Mouse (Mus musculus): ENCODE measurements at regions not wholly inside any gene's neighbourhood (a gene's known extent, or its start where the extent isn't known, plus 50 kb on each side); places are given as distances from the start of the nearest gene placed in this dataset.
A peak's percentile ranks its signal among the peaks of the same experiment; 100 is the strongest.

DNA sequence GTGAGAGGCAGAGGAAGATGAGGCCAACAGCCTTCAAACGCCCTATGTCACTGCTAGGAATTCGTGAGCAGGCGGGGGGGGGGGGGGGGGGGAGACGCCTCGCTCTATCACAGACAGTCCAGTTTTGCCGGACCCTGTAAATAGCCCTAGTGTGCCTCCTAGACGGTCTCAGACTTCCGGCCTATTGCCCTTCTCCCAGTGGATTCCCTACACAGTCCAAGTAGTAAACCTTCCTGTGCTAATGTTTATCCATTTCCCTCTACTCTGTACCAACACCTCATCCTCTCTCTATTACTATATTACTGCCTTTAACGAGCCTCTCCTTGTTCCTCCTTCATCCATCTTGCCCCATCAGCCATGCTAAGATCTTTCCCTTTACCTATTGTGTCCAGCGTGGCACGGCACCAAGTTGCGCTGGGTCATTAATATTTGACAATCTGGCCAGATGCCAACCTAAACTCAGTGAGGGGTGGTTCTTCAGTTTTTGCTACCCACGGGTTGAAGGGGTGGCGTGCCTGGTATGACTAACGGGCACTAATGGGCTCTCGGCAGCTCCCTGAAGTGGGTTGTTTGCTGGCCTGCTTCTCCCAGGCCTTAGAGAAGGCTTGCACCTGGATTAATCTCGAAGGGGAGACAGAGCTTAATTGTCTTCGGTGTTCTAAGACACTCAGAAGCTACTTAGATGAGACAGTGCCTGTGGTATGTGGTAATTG, 220.0 kb upstream of the Tmem45b start:
- 51% methylated on average over 17 of the region's 18 CpGs for WGBS
- Histone ChIP-seq H3K36me3 (no peaks in the 10 kb centered on the region), H3K27ac (peak overlapping the region; percentile 44; the same call in 1 of the 2 replicates), H3K4me1 (peaks cover 55% of the 10 kb centered on the region), H3K27me3 (ENCODE audit: low read depth, poor library complexity, severe bottlenecking) (peaks cover 30% of the 10 kb centered on the region), H3K9me3 (replicated peaks) (no peaks in the 10 kb centered on the region), H3K4me3 (no peak overlapping the region)
- no peak for DNase-seq (ENCODE audit: low spot score)

DNA sequence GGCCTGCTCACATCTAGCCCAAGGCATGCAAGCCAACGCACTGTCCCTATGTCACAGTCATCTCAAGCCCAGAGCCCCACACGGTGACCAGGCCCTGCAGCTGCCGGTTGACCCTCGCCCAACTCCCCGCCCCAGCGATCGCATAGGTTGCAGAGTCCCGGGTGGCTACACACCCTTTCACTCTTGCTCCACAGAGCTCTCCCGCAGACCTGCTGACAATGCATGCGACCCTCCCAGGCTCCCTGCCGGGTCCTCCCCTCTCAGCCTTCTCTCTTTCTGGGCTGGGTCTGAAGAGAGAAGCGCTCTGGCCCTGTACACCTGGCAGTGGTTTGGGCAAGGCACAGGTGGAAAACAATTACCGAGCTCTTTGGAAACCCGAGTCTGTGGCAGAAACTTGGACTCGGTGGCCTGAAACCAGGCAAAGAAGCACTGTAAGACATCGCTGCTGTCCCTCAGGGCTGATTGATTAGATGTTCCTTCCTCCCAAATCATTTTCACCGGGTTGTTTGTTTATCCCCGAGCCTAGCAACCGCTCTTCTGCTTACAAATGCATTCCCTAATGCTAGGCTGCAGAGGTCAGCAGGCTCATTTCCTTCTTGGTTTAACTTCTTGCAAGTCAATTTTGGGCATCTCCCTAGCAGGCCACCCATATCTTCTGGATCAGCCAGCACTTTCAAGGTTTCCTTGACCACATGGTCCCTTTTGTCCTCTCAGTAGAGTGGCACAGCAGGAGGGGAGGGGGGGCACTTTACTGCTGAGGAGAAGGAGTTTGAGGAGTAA, 219.2 kb upstream of the Tmem45b start:
- Histone ChIP-seq H3K4me1 (peaks cover 47% of the 10 kb centered on the region), H3K27me3 (ENCODE audit: low read depth, poor library complexity, severe bottlenecking) (peaks cover 27% of the 10 kb centered on the region), H3K36me3 (no peaks in the 10 kb centered on the region), H3K27ac (peak overlapping the region; percentile 44), H3K9me3 (replicated peaks) (no peaks in the 10 kb centered on the region), H3K4me3 (peak overlapping the region; percentile 11; the same call in 1 of the 2 replicates)
- peak; percentile 53 for DNase-seq (ENCODE audit: low spot score)
- WGBS = 5% methylated on average over 19 of the region's 19 CpGs

DNA sequence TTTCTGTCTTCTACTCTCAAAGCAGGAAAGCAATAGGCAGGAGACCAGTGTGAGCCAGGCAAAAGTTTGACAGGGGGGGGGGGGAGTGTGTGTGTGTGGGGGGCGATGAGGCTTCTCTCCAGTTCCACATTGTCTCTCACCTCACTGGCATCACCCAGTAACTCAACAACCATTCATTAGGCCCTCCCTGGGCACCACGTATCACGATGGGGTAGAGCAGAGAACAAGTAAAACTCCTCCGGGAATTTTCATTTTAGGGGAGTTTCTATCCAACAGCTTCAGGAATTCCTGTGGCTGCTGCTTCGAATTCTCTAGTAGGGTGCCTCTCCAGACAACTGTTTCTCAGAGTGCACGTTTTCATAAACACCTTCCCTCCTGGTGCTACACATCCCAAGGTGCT, 218.6 kb upstream of the Tmem45b start:
- peaks cover 27% of the 10 kb centered on the region for H3K27me3 ChIP-seq (ENCODE audit: low read depth, poor library complexity, severe bottlenecking)
- H3K4me3 ChIP-seq = no peak overlapping the region; the same call in 1 of the 2 replicates
- 58% methylated on average over 6 of the region's 6 CpGs for WGBS

DNA sequence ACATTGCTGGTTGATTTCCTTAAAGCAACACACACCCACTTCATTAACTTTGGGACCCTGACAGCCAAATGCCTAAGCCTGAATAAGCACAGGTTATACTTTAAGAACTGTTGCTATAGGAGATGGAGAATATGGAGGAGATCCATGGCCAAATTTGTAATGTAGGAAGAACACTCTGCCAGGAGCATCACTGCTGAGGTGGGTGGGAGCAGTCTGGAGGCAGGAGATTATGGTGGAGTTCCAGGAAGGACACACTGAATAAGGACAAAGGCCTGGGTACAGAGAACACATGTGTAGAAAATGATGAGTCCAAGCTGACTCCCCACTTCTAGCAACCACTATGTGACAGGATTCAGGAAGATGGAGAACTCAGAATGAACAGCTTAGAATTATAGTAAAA, 212.9 kb upstream of the Tmem45b start:
- H3K36me3 ChIP-seq = no peaks in the 10 kb centered on the region
- H3K4me1 ChIP-seq = peaks cover 13% of the 10 kb centered on the region; the same call in 1 of the 2 replicates
- H3K27me3 ChIP-seq (ENCODE audit: low read depth, poor library complexity, severe bottlenecking) = no peaks in the 10 kb centered on the region
- no peak overlapping the region for H3K27ac ChIP-seq
- no peak overlapping the region for H3K4me3 ChIP-seq
- H3K9me3 ChIP-seq (replicated peaks) = no peaks in the 10 kb centered on the region
- no peak for DNase-seq (ENCODE audit: low spot score)

More for the DNA sequence above, 218.6 kb upstream of the Tmem45b start:
- H3K9me3 ChIP-seq (replicated peaks) = no peaks in the 10 kb centered on the region
- H3K36me3 ChIP-seq = no peaks in the 10 kb centered on the region
- no peak overlapping the region for H3K27ac ChIP-seq
- DNase-seq (ENCODE audit: low spot score) = no peak
- peaks cover 41% of the 10 kb centered on the region for H3K4me1 ChIP-seq

DNA sequence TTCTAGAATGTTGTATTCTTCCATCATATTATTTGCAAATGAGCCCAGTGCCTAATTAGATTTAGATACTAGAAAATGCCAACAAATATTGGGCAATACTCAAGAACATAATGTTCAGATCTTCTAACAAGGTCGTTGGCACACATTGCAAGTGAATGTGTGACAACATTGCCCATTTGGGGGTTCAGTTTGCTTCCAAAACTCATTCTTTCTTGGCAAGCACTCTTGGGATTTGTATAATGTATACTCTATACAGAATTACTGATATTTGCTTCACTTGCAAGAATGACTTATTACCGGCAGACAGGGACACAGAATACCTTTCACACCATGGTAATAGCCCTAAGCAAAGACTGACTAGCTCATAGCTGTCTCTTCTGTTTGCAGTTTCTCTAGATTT, 194.8 kb upstream of the Tmem45b start:
- WGBS = 80% methylated on average over 2 of the region's 2 CpGs
- Histone ChIP-seq H3K27me3 (ENCODE audit: low read depth, poor library complexity, severe bottlenecking) (no peaks in the 10 kb centered on the region), H3K27ac (no peak overlapping the region), H3K9me3 (replicated peaks) (no peaks in the 10 kb centered on the region), H3K4me3 (no peak overlapping the region), H3K36me3 (no peaks in the 10 kb centered on the region), H3K4me1 (no peaks in the 10 kb centered on the region)
- no peak for DNase-seq (ENCODE audit: low spot score)

DNA sequence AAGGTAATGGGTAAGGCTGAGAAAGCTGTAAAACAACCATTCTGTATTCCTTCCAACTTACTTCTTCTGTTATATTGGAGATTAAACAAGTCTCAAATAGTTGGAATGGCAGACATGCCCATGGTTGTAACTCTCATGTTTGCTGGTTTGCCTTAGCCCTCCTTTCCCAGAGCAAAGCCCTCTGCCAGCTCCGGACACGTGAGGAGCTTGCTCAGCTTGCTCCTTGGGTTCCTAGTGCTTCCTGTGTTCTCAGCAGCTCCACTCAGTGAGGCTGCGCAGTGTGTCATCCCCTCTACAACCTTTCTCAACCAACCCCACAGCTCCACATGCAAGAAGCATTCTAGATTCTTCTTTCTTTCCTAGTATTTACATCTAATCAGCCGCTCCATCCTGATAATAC, 193.3 kb upstream of the Tmem45b start:
- no peak overlapping the region for H3K4me3 ChIP-seq
- H3K27ac ChIP-seq = no peak overlapping the region
- no peaks in the 10 kb centered on the region for H3K4me1 ChIP-seq
- no peaks in the 10 kb centered on the region for H3K27me3 ChIP-seq (ENCODE audit: low read depth, poor library complexity, severe bottlenecking)
- H3K36me3 ChIP-seq = no peaks in the 10 kb centered on the region
- WGBS = 89% methylated on average over 4 of the region's 4 CpGs
- DNase-seq (ENCODE audit: low spot score) = no peak
- H3K9me3 ChIP-seq (replicated peaks) = no peaks in the 10 kb centered on the region

DNA sequence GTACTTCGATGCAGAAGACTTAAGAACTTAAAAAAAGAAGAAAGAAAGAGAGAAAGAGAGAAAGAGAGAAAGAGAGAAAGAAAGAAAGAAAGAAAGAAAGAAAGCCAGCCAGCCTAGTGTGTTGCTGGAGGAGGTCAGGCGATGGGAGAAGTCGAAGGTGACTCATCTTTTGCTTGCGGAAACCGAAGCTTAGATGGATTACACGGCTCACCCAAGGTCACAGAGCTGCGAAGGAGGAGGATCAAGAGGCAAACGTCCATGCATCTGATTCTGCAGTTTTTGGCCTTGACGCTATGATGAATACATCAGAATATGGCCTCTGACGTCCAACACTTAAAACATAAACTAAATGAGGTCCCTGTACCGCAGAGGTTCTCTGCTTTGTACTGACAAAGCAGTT, 192.4 kb upstream of the Tmem45b start:
- no peak for DNase-seq (ENCODE audit: low spot score)
- WGBS = 86% methylated on average over 11 of the region's 11 CpGs
- H3K4me3 ChIP-seq = no peak overlapping the region
- H3K27ac ChIP-seq = no peak overlapping the region
- no peaks in the 10 kb centered on the region for H3K9me3 ChIP-seq (replicated peaks)
- H3K27me3 ChIP-seq (ENCODE audit: low read depth, poor library complexity, severe bottlenecking) = no peaks in the 10 kb centered on the region
- H3K36me3 ChIP-seq = no peaks in the 10 kb centered on the region
- no peaks in the 10 kb centered on the region for H3K4me1 ChIP-seq

DNA sequence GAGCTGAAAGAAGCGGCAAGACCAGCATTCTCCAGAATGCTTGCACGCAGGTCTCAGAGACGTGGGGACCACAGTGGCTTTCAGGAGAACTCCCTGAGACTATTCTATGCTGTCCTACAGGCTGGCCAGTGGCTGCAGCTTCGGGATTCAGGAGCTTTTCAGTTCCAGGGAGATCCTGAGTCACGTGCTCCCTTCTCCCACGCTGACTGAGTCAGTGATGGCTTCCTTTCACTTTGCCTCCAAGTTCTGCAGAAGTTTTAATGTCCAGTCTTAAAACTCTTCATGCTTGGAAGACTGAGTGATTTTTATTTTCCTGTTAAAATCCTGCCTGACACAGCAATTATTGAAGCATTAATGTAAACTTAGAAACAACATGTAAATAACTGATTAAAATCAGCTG, 190.5 kb upstream of the Tmem45b start:
- Histone ChIP-seq H3K4me1 (no peaks in the 10 kb centered on the region), H3K9me3 (replicated peaks) (no peaks in the 10 kb centered on the region), H3K27ac (no peak overlapping the region), H3K27me3 (ENCODE audit: low read depth, poor library complexity, severe bottlenecking) (no peaks in the 10 kb centered on the region), H3K4me3 (no peak overlapping the region), H3K36me3 (no peaks in the 10 kb centered on the region)
- no peak for DNase-seq (ENCODE audit: low spot score)
- WGBS = 88% methylated on average over 6 of the region's 6 CpGs

DNA sequence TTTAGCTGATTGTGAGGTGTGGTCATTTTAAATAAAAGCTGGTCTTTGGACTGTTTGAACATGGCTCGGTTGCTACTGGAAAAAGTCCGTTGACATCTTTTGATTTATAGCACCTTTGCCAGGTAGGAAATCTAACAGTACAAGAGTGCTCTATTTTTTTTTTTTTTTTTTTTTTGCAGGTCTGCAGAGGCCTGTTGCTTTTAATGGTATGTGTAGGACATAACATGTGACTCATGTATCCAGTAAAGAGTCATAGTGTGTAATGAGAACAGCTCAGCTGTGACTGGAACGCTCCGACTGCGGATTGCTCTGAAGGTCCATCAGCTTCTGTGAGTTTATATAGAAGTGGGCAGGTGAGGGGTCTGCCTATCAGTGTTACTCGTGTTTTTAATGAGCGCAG, 190.0 kb upstream of the Tmem45b start:
- Histone ChIP-seq H3K4me1 (no peaks in the 10 kb centered on the region), H3K27me3 (ENCODE audit: low read depth, poor library complexity, severe bottlenecking) (no peaks in the 10 kb centered on the region), H3K9me3 (replicated peaks) (no peaks in the 10 kb centered on the region), H3K27ac (no peak overlapping the region), H3K36me3 (no peaks in the 10 kb centered on the region), H3K4me3 (no peak overlapping the region)
- WGBS = 90% methylated on average over 7 of the region's 7 CpGs
- no peak for DNase-seq (ENCODE audit: low spot score)

DNA sequence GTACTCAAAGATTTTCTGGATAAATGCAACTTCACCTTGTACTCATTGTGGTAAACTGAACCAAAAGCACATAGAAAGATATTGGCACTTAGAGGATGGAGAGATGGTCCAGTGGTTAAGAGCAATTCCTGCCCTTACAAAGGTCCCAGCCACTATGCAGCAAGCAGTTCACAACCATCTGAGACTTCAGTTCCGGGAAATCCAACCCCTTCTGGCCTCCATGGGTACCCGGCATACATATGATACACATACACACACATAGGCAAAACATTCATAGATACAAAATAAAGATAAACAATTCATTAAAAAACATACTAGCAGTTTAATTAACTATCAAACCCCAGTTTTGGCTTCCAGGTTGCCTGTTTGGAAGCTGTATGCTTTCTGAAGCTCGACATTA, 189.5 kb upstream of the Tmem45b start:
- Histone ChIP-seq H3K4me3 (no peak overlapping the region), H3K27ac (no peak overlapping the region), H3K27me3 (ENCODE audit: low read depth, poor library complexity, severe bottlenecking) (no peaks in the 10 kb centered on the region), H3K4me1 (no peaks in the 10 kb centered on the region), H3K9me3 (replicated peaks) (no peaks in the 10 kb centered on the region), H3K36me3 (no peaks in the 10 kb centered on the region)
- 89% methylated on average over 3 of the region's 3 CpGs for WGBS
- DNase-seq (ENCODE audit: low spot score) = no peak

DNA sequence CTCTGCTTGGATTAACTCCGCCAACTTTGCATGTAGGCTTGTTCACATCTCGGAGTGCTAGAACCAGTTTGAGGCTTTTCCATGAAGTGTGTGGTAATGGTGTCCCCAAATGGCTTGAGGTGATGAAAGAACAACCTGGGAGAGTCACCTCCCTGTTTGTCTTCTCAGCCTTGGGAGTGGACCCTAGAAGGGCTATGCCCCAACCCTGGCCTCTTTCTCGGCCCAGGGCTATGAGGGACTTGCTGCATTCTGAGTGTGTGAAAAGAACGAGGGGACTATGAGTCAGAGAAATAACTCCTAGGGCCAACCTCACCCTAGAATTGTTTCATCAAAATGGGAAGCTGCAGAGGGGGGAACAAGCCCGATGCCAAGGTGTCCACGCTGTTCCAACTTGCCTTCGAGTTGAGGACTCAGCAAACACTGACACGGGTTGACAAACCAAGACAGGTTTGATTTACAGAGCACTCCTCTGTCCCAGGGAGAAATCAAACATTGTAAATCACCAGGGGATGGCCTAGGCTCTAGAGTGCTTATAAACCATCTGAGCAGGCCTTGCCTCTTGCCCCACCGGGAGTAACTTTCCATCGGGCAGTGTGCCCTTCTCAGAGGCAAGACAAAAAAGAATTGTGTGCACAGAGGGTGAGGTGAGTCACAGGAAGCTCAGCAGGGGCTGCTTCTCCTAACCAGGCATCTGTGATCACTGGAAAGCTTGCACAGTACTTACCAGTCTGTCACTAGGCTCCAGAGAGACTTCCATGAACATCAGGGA, 186.3 kb upstream of the Tmem45b start:
- no peaks in the 10 kb centered on the region for H3K27me3 ChIP-seq (ENCODE audit: low read depth, poor library complexity, severe bottlenecking)
- H3K36me3 ChIP-seq = no peaks in the 10 kb centered on the region
- DNase-seq (ENCODE audit: low spot score) = no peak
- no peaks in the 10 kb centered on the region for H3K4me1 ChIP-seq
- WGBS = 76% methylated on average over 10 of the region's 10 CpGs
- H3K9me3 ChIP-seq (replicated peaks) = no peaks in the 10 kb centered on the region
- no peak overlapping the region for H3K27ac ChIP-seq
- no peak overlapping the region for H3K4me3 ChIP-seq

DNA sequence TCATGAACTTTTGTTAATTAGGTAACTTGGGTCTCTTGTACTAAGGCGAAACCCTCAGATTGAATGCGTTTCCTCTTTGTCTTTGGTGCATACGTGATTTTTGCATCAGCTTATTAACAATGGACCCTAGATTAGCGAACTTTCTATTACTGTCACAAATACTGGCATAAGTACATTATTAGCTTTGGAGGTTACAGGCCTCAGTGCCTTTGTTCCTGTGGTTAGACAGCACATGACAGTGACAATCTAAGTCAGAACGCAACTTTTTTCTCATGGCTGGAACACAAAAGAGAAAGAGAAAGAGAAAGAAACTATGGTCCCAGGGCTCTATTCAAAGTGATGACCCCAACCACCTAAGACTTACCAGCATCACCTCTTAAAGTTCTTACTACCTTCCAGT, 184.8 kb upstream of the Tmem45b start:
- WGBS = 94% methylated on average over 5 of the region's 5 CpGs
- H3K4me1 ChIP-seq = no peaks in the 10 kb centered on the region
- DNase-seq (ENCODE audit: low spot score) = no peak

DNA sequence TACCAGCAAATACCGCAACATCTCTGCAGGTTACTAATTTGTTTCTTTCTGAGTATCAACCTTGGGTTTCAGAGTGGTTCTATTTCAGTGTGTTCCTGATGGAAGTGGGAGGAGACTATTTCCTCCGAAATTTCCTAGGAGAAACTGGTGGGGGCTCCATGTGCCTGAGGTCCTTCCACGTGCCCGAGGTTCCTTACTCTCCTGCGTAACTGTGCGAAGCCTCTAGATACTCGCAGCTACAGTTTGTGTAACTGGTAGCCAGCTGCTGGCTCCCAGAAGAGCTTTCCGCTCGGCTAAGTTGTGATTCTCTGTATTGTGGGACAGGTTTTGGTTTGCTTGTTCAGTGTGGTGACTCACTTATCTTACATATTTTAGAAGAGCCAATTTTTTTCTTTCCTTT, 184.3 kb upstream of the Tmem45b start:
- Histone ChIP-seq H3K9me3 (replicated peaks) (no peaks in the 10 kb centered on the region), H3K4me3 (no peak overlapping the region), H3K27ac (no peak overlapping the region), H3K36me3 (no peaks in the 10 kb centered on the region), H3K27me3 (ENCODE audit: low read depth, poor library complexity, severe bottlenecking) (no peaks in the 10 kb centered on the region), H3K4me1 (no peaks in the 10 kb centered on the region)
- no peak for DNase-seq (ENCODE audit: low spot score)
- 86% methylated on average over 9 of the region's 9 CpGs for WGBS

More for the DNA sequence above, 184.8 kb upstream of the Tmem45b start:
- Histone ChIP-seq H3K4me3 (no peak overlapping the region), H3K36me3 (no peaks in the 10 kb centered on the region), H3K9me3 (replicated peaks) (no peaks in the 10 kb centered on the region), H3K27ac (no peak overlapping the region), H3K27me3 (ENCODE audit: low read depth, poor library complexity, severe bottlenecking) (no peaks in the 10 kb centered on the region)

All from limb, embryonic 10.5 days (tissue).